Mouse (Mus musculus): ENCODE measurements around the gene Aldoart2.
"Not testable (repeated sequence)": the region's sequence is repeated elsewhere in the genome, so short reads cannot be mapped to it uniquely, and the experiment has no call there.

The Aldoart2 gene

GRCm38 (mm10) chr12:55573089-55573488 lies 8.1 kb downstream of the Aldoart2 start:
- DNase-seq (ENCODE audit: extremely low spot score, low spot score): no peak

- DNase-seq (ENCODE audit: extremely low spot score, low spot score): peak; percentile 23
These were observed 8.8 kb downstream of the Aldoart2 start for GRCm38 (mm10) chr12:55573794-55574193.

GRCm38 (mm10) chr12:55586936-55587335 lies 21.9 kb downstream of the Aldoart2 start:
- DNase-seq (ENCODE audit: extremely low spot score, low spot score): not testable (repeated sequence)

GRCm38 (mm10) chr12:55598537-55598886 lies 33.5 kb downstream of the Aldoart2 start:
- DNase-seq (ENCODE audit: extremely low spot score, low spot score): no peak

GRCm38 (mm10) chr12:55598887-55599561 lies 34.0 kb downstream of the Aldoart2 start, which contains the start of gene Insm2:
Gene Insm2, plus strand, starts transcription at chr12:55599427.
- DNase-seq (ENCODE audit: extremely low spot score, low spot score): peak; percentile 61

- peak; percentile 86 for DNase-seq (ENCODE audit: extremely low spot score, low spot score)
These were observed 34.8 kb downstream of the Aldoart2 start for GRCm38 (mm10) chr12:55599639-55600502.

- DNase-seq (ENCODE audit: extremely low spot score, low spot score): no peak
These were observed 35.5 kb downstream of the Aldoart2 start for GRCm38 (mm10) chr12:55600503-55600994.

GRCm38 (mm10) chr12:55604411-55604810 lies 39.4 kb downstream of the Aldoart2 start:
- no peak for DNase-seq (ENCODE audit: extremely low spot score, low spot score)

GRCm38 (mm10) chr12:55607902-55608301 lies 42.9 kb downstream of the Aldoart2 start:
- no peak for DNase-seq (ENCODE audit: extremely low spot score, low spot score)

- no peak for DNase-seq (ENCODE audit: extremely low spot score, low spot score)
These were observed 45.8 kb downstream of the Aldoart2 start for GRCm38 (mm10) chr12:55610812-55611211.

All from neural tube, embryonic 10.5 days (tissue).